Mouse (Mus musculus) cerebellum, postnatal 14 days (tissue): ENCODE results near the gene 4930595D18Rik.
A peak's percentile ranks its signal among the peaks of the same experiment; 100 is the strongest.

ENCODE experiments used
- DNase-seq, 2 experiments: peaks; one replicate each; pipeline ENCODE4 v3.0.0; 2021; ENCODE audit warnings: mixed read lengths in 2 of 2

4930595D18Rik gene

DNA sequence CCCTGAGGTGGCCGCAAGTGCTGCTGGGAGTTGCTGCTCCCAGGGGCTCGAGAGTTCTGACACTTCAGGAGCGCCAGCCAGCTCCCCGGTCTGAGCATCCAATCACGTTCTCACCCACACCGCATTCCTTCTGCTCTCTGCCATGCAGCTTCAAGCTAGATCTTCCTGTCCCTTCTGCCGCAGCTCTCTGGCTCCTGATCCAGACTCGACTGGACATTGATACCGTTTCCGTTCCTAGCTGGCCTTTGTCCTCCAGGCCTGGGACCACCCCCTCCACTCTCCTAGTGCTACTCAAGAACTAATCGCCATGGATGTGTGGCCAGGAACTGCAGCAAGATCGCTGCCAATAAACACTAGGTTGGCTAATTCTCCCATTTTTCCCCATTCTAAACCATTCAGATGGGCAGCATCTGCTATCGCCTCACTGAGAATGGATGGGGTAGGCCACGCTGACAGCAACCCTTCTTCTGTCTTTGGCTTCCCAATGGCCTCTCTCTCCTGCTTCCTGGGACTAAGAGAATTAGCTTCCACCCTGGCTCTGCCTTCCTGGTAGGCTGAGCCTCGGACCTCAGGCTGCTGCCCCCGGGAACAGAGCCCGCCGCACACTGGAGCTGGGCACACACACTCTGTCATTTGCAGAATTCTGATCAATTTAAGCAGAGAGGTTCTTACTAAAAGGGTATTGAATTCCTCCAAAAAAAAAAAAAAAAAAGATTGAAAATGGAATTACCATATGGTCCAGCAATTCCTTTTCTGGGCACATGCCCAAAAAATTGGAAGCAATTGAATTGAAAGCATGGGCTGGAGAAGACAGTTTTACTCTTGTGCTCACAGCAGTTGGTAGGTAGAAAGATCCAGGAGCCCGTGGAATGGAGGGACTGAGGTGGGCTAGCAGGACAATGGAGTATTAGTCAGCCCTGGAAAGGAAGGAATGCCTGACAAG, 49.2 kb downstream of the 4930595D18Rik start:
- DNase-seq = peak; percentile 54 to 57

DNA sequence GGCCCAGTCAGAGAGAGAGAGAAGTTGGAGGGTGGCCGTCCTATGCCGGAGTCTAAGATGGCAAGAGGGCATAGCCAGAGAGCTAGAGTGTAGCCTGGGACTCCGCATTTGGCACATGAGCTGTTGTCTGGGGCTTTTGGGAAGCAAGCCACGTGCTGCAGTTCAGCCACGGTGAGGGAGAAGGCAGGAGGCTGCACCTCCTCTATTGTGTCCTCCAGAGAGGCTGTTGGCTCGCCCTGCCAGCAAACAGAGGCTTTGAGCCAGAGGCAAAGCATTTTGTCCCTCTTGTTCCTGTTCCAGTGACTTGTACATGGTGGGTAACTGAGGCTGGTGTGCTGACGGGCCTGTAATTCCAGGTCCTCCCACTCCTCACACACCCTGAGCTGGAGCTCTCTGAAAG, 50.1 kb downstream of the 4930595D18Rik start:
- peak; percentile 58 to 65 for DNase-seq

DNA sequence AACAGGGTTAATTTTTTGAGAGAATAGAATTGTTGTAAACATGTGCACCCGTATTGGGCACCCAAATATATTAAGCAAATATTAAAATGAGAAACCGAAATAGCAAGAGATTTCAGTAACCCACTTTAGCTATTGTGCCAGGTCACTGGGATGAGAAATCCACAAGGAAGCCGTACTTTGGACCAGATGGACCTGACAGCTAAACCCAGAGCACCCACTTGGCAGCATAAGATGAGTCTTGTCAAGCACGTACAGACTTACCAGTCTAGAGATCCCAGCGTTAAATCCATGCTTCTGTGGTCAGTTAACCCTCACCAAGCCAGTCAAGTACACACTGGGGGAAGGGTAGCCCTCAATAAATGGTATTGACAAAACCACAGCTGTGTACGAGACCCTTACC, 58.6 kb downstream of the 4930595D18Rik start:
- DNase-seq = peak; percentile 33 to 49

DNA sequence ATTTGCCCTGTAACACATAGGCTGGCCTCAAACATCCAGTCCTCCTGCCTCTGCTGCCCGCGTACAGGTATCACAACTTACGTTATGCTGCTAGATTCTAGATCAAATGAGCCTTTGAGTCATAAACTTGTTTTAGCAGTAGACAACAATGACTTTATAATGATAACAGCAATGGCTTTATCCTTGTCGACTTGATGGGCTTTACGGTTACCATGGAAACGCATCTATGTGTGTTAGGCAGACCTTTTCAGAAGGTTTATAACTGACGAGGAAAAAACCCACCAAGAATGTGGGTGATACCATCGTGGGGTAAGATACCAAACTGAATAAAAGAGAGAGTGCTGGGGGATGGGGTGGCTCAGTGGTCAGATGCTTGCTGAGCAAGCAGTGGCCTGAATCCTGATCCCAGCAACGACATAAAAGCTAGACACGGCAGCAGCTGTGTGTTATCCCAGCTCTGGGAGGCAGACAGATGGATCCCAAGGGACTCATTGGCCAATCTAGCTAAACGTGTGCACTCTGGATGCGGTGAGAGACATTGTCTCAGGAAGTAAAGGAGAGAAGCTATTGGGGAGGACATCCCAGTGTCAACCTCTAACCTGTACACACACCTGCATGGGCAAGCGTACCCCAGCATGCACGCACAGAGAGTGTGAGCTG, 59.6 kb downstream of the 4930595D18Rik start:
- no peak for DNase-seq

DNA sequence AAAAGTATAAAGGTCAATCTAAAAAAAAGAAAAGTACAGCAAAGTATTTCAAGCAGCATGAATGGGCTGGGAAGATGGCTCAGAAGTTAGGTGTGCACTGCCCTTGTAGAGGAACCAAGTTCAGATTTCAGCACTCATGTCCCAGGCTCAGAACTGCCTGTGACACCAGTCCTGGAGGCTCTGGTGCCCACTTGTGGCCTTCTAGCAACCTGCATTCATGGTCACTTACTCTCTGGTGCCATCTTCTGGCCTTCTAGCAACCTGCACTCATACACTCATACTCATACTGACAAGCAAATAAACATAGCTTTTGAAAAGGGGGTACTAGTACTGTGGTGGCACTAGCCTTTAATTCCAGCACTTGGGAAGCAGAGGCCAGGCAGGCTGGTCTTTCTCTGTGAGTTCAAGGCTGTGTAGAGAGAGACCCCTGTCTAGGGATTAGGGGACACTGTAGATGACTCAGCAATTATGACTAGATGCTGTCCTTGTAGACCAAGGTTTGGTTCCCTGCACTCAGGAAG, 61.9 kb downstream of the 4930595D18Rik start:
- DNase-seq = peak; percentile 31 to 45

DNA sequence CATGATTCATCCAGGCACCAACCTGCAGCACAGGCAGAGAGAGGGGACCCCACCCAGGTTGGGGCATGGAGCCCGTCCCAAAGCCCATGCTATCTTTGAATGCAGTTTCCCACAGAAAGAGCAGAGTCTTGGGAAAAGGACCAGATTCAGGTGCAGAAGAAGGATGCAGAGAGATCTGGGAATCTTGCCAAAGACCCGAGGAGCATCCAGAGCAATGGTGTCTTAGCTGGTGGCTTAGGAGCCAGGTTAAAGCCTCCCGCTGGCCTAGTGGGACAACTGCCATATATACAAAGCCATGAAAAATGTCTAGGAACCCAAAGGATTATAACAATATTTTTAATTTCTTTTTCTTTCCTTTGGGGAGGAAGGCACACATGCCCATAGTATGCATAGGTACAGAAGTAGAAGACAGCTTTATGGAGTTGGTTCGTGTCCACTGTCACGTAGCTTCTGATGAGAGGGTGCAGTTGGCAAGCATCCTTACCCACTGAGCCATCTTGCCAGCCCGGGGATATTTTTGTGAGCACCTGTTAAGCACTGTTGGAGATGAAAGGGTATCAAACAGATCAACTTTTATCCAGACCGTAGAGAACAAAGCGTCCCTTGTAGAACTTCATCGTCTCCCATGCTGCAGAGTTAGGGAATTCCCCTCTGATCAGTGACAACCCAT, 63.2 kb downstream of the 4930595D18Rik start:
- DNase-seq = peak; percentile 53 to 74

DNA sequence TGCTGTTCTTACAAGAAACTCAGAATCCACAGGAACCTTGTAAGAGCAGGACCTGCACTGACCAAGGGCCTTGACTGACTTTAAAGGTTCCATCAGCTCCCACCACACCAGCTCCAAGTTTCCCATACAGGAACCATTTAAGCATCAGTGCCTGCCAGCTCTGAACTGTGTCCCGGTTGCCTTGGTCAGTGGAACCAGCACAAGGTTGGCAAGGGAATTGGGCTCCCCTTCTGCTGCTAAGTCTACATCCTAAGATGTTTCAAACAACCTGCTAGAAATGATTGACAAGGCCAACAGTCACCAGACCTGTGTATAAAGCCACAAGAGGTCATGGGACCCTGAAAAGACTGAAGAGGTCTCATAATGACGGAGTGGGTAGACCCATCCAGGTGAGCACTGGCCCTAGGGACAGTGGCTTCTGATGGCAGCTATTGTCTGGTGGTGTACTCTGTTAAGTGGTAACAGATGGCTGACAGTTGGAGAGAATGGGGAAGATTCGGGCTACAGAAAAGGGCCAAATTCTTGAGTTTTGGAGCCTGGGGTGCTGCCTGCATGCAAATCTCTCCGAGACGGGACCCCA, 64.7 kb downstream of the 4930595D18Rik start:
- peak in 1 of 2 experiments; percentile 37 for DNase-seq

DNA sequence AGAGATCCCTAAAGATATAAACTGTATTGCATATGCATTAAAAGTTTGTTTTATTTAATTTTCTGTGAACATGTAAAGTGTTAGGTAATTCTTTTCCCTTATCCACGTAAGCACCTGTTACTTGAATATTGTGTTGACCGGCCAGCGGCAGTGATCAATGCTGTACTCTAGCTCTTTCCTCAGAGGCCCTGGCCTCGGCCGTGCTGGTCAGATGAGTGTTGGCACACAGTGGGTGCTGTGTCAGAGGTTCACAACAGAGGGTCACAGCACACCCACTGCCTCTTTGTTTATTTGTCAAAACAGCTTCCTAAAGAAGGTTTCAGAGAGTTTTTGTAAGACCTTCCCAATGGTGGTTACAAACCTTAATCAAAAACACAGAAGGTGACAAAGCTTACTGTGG, 69.7 kb downstream of the 4930595D18Rik start:
- DNase-seq = no peak

DNA sequence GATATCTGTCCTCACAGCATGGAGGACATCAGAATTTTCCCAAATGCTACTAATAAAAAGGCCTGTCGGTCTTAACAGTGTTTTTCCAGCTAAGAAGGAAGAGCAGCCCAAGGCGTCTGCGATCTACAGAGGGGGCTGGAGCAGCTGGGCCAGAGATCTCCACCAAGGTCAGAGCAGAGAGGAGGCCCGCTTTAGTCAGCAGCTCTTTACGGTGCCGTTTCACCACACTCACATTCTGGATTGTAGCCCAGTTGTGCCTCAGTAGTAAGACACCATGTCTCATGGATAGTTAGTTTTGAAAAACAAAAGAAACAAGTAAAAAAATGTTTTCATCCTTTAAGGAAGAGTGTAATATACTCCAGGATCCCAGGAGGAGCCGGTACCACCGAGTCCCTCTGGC, 73.1 kb downstream of the 4930595D18Rik start:
- no peak for DNase-seq
